Mouse (Mus musculus): ENCODE measurements around the gene Myof. TPM values are rescaled to one million over a fixed set of nuclear protein-coding genes. Genes with fewer than 3 reads are reported as not detected.

Myof gene
- total and polyA plus RNA-seq, 2 experiments from 2014 or later, result 1.5 to 5.1 TPM

- 88% methylated on average over 8 of the region's 8 CpGs for WGBS
Observed at GRCm38 (mm10) chr19:37954236-37954635, 89.1 kb downstream of the Myof start.

GRCm38 (mm10) chr19:37946696-37947095 is 96.7 kb downstream of the Myof start:
- no peak overlapping the region for H3K9ac ChIP-seq
- no peaks in the 10 kb centered on the region for H3K36me3 ChIP-seq (ENCODE audit: insufficient read depth)
- H3K4me2 ChIP-seq (ENCODE audit: low read depth), result no peak overlapping the region
- no peak for ATAC-seq
- peak; percentile 34 for DNase-seq
- WGBS, result 21% methylated on average over 4 of the region's 4 CpGs
- no peak overlapping the region for H3K27ac ChIP-seq (ENCODE audit: low read depth, low read length)
- H3K4me3 ChIP-seq (ENCODE audit: low read depth, low read length), result no peak overlapping the region
- H3K4me1 ChIP-seq (ENCODE audit: insufficient read depth), result no peaks in the 10 kb centered on the region
- no peaks in the 10 kb centered on the region for H3K27me3 ChIP-seq (ENCODE audit: insufficient read depth, low read length)
- H3K9me3 ChIP-seq (ENCODE audit: low read length), result no peaks in the 10 kb centered on the region
- peak; percentile 50 for TF ChIP-seq CTCF (IDR thresholded peaks at IDR 0.05; ENCODE audit: low read depth)

More at GRCm38 (mm10) chr19:37954236-37954635, 89.1 kb downstream of the Myof start:
- DNase-seq (no peak), ATAC-seq (no peak)
- H3K4me1 ChIP-seq (ENCODE audit: insufficient read depth), result no peaks in the 10 kb centered on the region
- TF ChIP-seq CTCF (IDR thresholded peaks at IDR 0.05; ENCODE audit: low read depth), result no peak
- H3K27ac ChIP-seq (ENCODE audit: low read depth, low read length), result no peak overlapping the region
- no peaks in the 10 kb centered on the region for H3K36me3 ChIP-seq (ENCODE audit: insufficient read depth)
- H3K4me3 ChIP-seq (ENCODE audit: low read depth, low read length), result no peak overlapping the region
- H3K27me3 ChIP-seq (ENCODE audit: insufficient read depth, low read length), result no peaks in the 10 kb centered on the region
- H3K9me3 ChIP-seq (ENCODE audit: low read length), result no peaks in the 10 kb centered on the region
- H3K9ac ChIP-seq, result no peak overlapping the region
- H3K4me2 ChIP-seq (ENCODE audit: low read depth), result no peak overlapping the region

GRCm38 (mm10) chr19:37946053-37946452 is 97.3 kb downstream of the Myof start:
- H3K27ac ChIP-seq (ENCODE audit: low read depth, low read length), result no peak overlapping the region
- H3K36me3 ChIP-seq (ENCODE audit: insufficient read depth), result no peaks in the 10 kb centered on the region
- H3K4me2 ChIP-seq (ENCODE audit: low read depth), result no peak overlapping the region
- DNase-seq (no peak), ATAC-seq (no peak)
- H3K27me3 ChIP-seq (ENCODE audit: insufficient read depth, low read length), result no peaks in the 10 kb centered on the region
- H3K4me1 ChIP-seq (ENCODE audit: insufficient read depth), result no peaks in the 10 kb centered on the region
- H3K9me3 ChIP-seq (ENCODE audit: low read length), result no peaks in the 10 kb centered on the region
- no peak overlapping the region for H3K4me3 ChIP-seq (ENCODE audit: low read depth, low read length)
- WGBS, result 77% methylated on average over 8 of the region's 8 CpGs
- no peak overlapping the region for H3K9ac ChIP-seq
- no peak for TF ChIP-seq CTCF (IDR thresholded peaks at IDR 0.05; ENCODE audit: low read depth)

GRCm38 (mm10) chr19:37939203-37939602 is 104.2 kb downstream of the Myof start:
- no peak overlapping the region for H3K4me3 ChIP-seq (ENCODE audit: low read depth, low read length)
- no peak for TF ChIP-seq CTCF (IDR thresholded peaks at IDR 0.05; ENCODE audit: low read depth)
- H3K9ac ChIP-seq, result no peak overlapping the region
- DNase-seq (no peak), ATAC-seq (no peak)
- no peaks in the 10 kb centered on the region for H3K9me3 ChIP-seq (ENCODE audit: low read length)
- H3K4me1 ChIP-seq (ENCODE audit: insufficient read depth), result no peaks in the 10 kb centered on the region
- H3K36me3 ChIP-seq (ENCODE audit: insufficient read depth), result no peaks in the 10 kb centered on the region
- H3K4me2 ChIP-seq (ENCODE audit: low read depth), result no peak overlapping the region
- no peaks in the 10 kb centered on the region for H3K27me3 ChIP-seq (ENCODE audit: insufficient read depth, low read length)
- 87% methylated on average over 10 of the region's 10 CpGs for WGBS
- no peak overlapping the region for H3K27ac ChIP-seq (ENCODE audit: low read depth, low read length)

GRCm38 (mm10) chr19:37937092-37937491 is 106.3 kb downstream of the Myof start:
- TF ChIP-seq CTCF (IDR thresholded peaks at IDR 0.05; ENCODE audit: low read depth), result peak; percentile 76
- ATAC-seq (no peak; the same call in 1 of the 2 replicates), DNase-seq (peak; percentile 41)
- Histone ChIP-seq H3K27ac (ENCODE audit: low read depth, low read length) (no peak overlapping the region), H3K4me2 (ENCODE audit: low read depth) (no peak overlapping the region), H3K27me3 (ENCODE audit: insufficient read depth, low read length) (no peaks in the 10 kb centered on the region), H3K36me3 (ENCODE audit: insufficient read depth) (no peaks in the 10 kb centered on the region), H3K9ac (no peak overlapping the region), H3K4me1 (ENCODE audit: insufficient read depth) (no peaks in the 10 kb centered on the region), H3K9me3 (ENCODE audit: low read length) (no peaks in the 10 kb centered on the region), H3K4me3 (ENCODE audit: low read depth, low read length) (no peak overlapping the region)

- no peak for TF ChIP-seq CTCF (IDR thresholded peaks at IDR 0.05; ENCODE audit: low read depth)
- 88% methylated on average over 6 of the region's 6 CpGs for WGBS
- Histone ChIP-seq H3K9ac (no peak overlapping the region), H3K27ac (ENCODE audit: low read depth, low read length) (no peak overlapping the region), H3K36me3 (ENCODE audit: insufficient read depth) (no peaks in the 10 kb centered on the region), H3K4me1 (ENCODE audit: insufficient read depth) (no peaks in the 10 kb centered on the region), H3K4me2 (ENCODE audit: low read depth) (no peak overlapping the region), H3K27me3 (ENCODE audit: insufficient read depth, low read length) (no peaks in the 10 kb centered on the region), H3K4me3 (ENCODE audit: low read depth, low read length) (no peak overlapping the region), H3K9me3 (ENCODE audit: low read length) (no peaks in the 10 kb centered on the region)
- DNase-seq, result no peak
- ATAC-seq, result no peak
Observed at GRCm38 (mm10) chr19:37934640-37935039, 108.7 kb downstream of the Myof start.

GRCm38 (mm10) chr19:37932198-37932597 is 111.2 kb downstream of the Myof start:
- DNase-seq (no peak), ATAC-seq (no peak)
- 92% methylated on average over 2 of the region's 2 CpGs for WGBS
- no peaks in the 10 kb centered on the region for H3K36me3 ChIP-seq (ENCODE audit: insufficient read depth)
- H3K27me3 ChIP-seq (ENCODE audit: insufficient read depth, low read length), result no peaks in the 10 kb centered on the region
- H3K27ac ChIP-seq (ENCODE audit: low read depth, low read length), result no peak overlapping the region
- no peaks in the 10 kb centered on the region for H3K4me1 ChIP-seq (ENCODE audit: insufficient read depth)
- no peak overlapping the region for H3K9ac ChIP-seq
- no peaks in the 10 kb centered on the region for H3K9me3 ChIP-seq (ENCODE audit: low read length)
- no peak overlapping the region for H3K4me2 ChIP-seq (ENCODE audit: low read depth)
- no peak for TF ChIP-seq CTCF (IDR thresholded peaks at IDR 0.05; ENCODE audit: low read depth)
- H3K4me3 ChIP-seq (ENCODE audit: low read depth, low read length), result no peak overlapping the region

GRCm38 (mm10) chr19:37927911-37928310 is 115.5 kb downstream of the Myof start:
- H3K36me3 ChIP-seq (ENCODE audit: insufficient read depth), result no peaks in the 10 kb centered on the region
- H3K4me1 ChIP-seq (ENCODE audit: insufficient read depth), result no peaks in the 10 kb centered on the region
- H3K27me3 ChIP-seq (ENCODE audit: insufficient read depth, low read length), result no peaks in the 10 kb centered on the region
- H3K9ac ChIP-seq, result no peak overlapping the region
- H3K27ac ChIP-seq (ENCODE audit: low read depth, low read length), result no peak overlapping the region
- DNase-seq (no peak), ATAC-seq (no peak)
- TF ChIP-seq CTCF (IDR thresholded peaks at IDR 0.05; ENCODE audit: low read depth), result no peak
- 79% methylated on average over 7 of the region's 7 CpGs for WGBS
- no peaks in the 10 kb centered on the region for H3K9me3 ChIP-seq (ENCODE audit: low read length)
- no peak overlapping the region for H3K4me2 ChIP-seq (ENCODE audit: low read depth)
- no peak overlapping the region for H3K4me3 ChIP-seq (ENCODE audit: low read depth, low read length)

Data from forebrain, postnatal 0 days (tissue).